Mouse (Mus musculus) kidney, adult 2 months (tissue): ENCODE measurements at regions not wholly inside any gene's neighbourhood (a gene's known extent, or its start where the extent isn't known, plus 50 kb on each side); places are given as distances from the start of the nearest gene placed in this dataset.

ENCODE experiments used
- DNase-seq: peaks from one replicate; pipeline ENCODE4 v3.0.0; 2021
- H3K27ac ChIP-seq: fragments of 200-500 bp; 2 replicates; pipeline ENCODE4 v1.5.1; 2012; ENCODE audit warnings: low read depth, low read length, control low read depth, inconsistent platforms; ENCODE audit not compliant: insufficient read depth
- H3K27me3 ChIP-seq: fragments of 200-500 bp; replicated peaks from 2 replicates; pipeline ENCODE4 v1.6.1; 2012; ENCODE audit warnings: mild to moderate bottlenecking, moderate library complexity, low read length, inconsistent platforms; ENCODE audit not compliant: control insufficient read depth, insufficient read depth
- H3K36me3 ChIP-seq: fragments of 200-500 bp; 2 replicates; pipeline ENCODE4 v1.6.1; 2012; ENCODE audit warnings: mild to moderate bottlenecking, moderate library complexity, low read length, inconsistent platforms; ENCODE audit not compliant: control insufficient read depth, insufficient read depth
- H3K4me1 ChIP-seq: fragments of 200-500 bp; 2 replicates; pipeline ENCODE4 v1.6.1; 2011; ENCODE audit warnings: low read length; ENCODE audit not compliant: control insufficient read depth, insufficient read depth
- H3K4me3 ChIP-seq: fragments of 200-500 bp; 2 replicates; pipeline ENCODE4 v1.5.1; 2011; ENCODE audit warnings: mild to moderate bottlenecking, low read depth, low read length, control low read depth; ENCODE audit not compliant: insufficient read depth
- CTCF ChIP-seq: fragments of 200-500 bp; conservative IDR thresholded peaks from 2 replicates; pipeline ENCODE4 v1.5.1; 2011; ENCODE audit warnings: low read depth, mild to moderate bottlenecking, control low read depth, low read length, moderate library complexity, mixed read lengths; ENCODE audit not compliant: insufficient read depth, insufficient read length
- POLR2A ChIP-seq: fragments of 200-500 bp; IDR thresholded peaks from one replicate; pipeline ENCODE4 v1.6.1; 2011; ENCODE audit warnings: low read depth, low read length, control low read depth
- WGBS: fragments of 180-500 bp; shearing (Covaris S2); methylation state at CpG from one replicate; pipeline ENCODE4 v1.1.7; 2018; 5-methylcytosine and 5-hydroxymethylcytosine counted together

DNA sequence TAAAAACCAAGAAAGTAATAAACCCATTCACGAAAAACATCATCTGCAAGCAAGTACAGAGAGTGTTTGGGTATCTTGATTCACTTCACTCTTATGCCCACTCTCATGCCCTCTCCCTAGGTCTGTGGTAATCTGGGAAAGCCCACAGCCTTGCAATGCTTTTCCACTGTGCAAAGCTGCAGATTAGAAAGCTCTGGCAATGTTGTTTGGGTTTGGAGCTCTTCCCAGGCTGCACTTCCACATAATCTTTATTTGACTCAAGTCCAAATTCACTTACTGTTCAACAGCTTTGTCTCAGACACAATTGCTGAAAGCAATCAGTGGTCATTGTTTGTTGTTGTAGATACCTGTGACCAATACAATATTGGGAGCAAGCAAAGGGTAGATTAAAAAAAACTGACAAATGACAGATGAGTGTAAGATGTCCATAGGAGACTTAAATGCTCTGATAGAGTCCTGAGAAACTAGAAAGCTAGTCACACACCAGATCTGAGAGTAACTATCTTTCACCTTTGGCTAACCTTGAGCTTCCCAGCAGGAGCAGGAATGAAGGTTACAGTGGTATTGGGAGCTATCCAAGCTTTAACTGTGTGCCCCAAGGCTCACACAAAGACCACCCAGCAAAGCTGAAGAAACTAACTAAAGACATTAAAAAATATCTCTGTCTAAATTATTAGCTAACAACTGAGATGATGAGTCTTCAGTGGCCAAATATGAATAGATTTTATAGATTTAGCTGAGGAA is 325.7 kb upstream of the Klf12 start:
- H3K27me3 ChIP-seq: no peaks in the 10 kb centered on the region
- H3K36me3 ChIP-seq: no peaks in the 10 kb centered on the region
- H3K4me3 ChIP-seq: no peak overlapping the region
- no peaks in the 10 kb centered on the region for H3K4me1 ChIP-seq
- WGBS: 95% methylated on average over 1 of the region's 1 CpGs
- TF ChIP-seq CTCF (no peak), POLR2A (no peak)
- DNase-seq: no peak
- H3K27ac ChIP-seq: no peak overlapping the region

DNA sequence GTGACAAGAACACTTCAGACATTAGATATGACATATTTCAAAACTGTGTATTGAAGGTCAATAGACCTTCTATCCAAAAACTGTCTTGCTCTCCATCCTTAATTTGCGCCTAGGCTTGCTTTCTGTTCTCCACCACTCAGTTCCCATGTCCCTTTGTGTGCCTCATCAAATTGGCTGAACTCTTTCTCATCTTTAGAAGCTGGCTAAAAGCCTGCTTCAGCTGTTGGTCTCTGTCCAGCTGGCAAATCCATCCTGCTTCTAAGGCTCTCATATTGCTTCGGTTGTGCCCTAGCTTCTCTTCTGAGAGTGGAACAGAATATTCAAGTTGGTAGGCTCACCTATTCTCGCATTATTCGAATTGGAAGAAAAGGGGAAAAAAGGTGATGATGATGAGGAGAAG is 322.6 kb upstream of the Klf12 start:
- WGBS: 85% methylated on average over 4 of the region's 4 CpGs
- no peak for DNase-seq
- no peaks in the 10 kb centered on the region for H3K4me1 ChIP-seq
- H3K27me3 ChIP-seq: no peaks in the 10 kb centered on the region
- H3K36me3 ChIP-seq: no peaks in the 10 kb centered on the region
- H3K4me3 ChIP-seq: no peak overlapping the region
- no peak overlapping the region for H3K27ac ChIP-seq
- TF ChIP-seq POLR2A (no peak), CTCF (no peak)

DNA sequence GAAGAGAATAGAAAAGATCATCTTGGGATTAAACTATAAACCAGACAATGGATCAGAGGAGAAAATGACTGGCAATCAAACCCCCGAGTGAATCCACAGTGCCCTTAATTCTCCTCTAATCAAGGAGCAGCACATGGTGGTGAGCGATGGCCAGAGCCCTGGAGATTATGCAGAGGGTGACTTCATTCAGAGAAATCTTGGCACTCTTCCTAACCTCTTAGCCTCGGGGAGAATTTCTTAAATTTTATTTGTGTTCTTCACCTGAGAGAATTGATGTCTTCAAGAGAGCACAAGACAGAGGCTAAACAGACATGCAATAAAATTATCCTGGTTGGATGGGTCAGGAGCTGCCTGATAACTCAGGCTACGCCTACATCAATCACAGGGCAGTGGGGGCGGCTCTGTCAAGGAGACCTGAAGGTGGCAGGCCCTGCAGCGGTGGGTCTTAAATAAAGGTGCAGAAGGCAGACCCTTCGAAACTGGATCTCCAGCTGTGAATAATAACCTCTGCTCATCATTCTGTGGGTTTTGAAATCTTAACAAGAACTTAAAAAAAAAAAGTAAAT is 316.5 kb upstream of the Klf12 start:
- no peak overlapping the region for H3K27ac ChIP-seq

DNA sequence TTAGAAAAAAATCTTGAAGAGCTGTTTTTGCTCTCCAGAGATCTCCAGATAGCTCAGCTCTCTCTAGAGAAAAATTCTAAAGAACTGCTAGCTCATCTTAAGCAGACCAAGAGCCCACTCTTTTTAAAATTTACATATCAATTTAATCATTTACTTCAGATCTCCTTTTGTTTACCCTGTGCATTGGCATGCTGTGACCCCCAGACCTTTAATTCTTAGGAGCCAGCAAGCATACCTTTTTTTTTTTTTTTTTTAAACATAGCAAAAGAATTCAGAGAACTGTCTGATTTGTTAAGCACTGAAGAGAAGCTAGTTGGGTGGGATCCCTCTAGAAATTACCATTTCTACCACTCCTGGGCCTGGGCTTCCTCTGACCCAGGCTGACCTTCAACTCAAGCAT is 285.5 kb upstream of the Klf12 start:
- H3K27me3 ChIP-seq: no peaks in the 10 kb centered on the region
- no peak overlapping the region for H3K4me3 ChIP-seq
- no peak for TF ChIP-seq CTCF
- TF ChIP-seq POLR2A: no peak
- no peaks in the 10 kb centered on the region for H3K4me1 ChIP-seq
- H3K36me3 ChIP-seq: no peaks in the 10 kb centered on the region
- H3K27ac ChIP-seq: no peak overlapping the region
- no peak for DNase-seq

More for the DNA sequence above, 316.5 kb upstream of the Klf12 start:
- no peaks in the 10 kb centered on the region for H3K36me3 ChIP-seq
- 35% methylated on average over 7 of the region's 7 CpGs for WGBS
- TF ChIP-seq CTCF (no peak), POLR2A (no peak)
- no peaks in the 10 kb centered on the region for H3K27me3 ChIP-seq
- H3K4me3 ChIP-seq: no peak overlapping the region
- no peak for DNase-seq
- H3K4me1 ChIP-seq: no peaks in the 10 kb centered on the region

DNA sequence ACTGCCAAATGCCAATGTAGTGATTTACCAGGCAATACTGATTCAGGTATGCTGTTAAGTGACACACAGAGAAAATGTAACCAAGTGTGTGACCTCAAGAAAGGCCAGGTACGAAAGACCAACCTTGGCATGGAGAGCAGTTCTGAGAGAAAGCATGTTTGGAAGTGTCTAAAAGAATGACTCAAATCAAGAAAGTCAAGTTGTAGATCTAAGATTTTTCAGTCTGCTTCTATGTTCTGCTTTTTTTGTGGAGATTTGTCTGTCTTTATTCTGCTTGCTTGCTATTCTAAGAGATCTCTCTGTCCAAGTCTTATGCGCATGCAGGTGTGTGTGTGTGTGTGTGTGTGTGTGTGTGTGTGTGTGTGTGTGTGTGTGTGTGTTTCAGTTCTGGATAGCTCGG is 277.4 kb upstream of the Klf12 start:
- H3K27ac ChIP-seq: no peak overlapping the region
- H3K36me3 ChIP-seq: no peaks in the 10 kb centered on the region
- no peak for DNase-seq
- 91% methylated on average over 3 of the region's 3 CpGs for WGBS
- H3K27me3 ChIP-seq: no peaks in the 10 kb centered on the region
- no peak overlapping the region for H3K4me3 ChIP-seq
- no peaks in the 10 kb centered on the region for H3K4me1 ChIP-seq
- no peak for TF ChIP-seq POLR2A
- no peak for TF ChIP-seq CTCF

DNA sequence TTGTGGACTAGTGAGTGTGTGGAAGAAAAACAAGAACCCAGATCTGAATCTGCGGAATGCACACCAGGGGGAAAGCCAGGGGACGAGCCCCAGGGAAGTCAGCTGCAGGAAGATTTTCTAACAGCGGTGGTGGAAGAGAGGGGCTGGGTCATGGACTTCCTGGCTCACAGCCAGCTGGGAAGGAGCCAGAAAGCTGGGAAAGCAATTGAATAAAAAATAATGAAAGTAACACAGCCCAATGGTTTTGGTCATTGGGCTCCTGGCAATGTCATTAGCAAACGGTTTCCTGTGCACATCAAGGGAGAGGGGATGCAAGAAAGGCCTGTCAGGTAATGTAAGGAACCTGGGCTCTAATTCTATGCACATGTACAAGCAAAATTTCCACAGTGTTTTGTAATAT is 273.9 kb upstream of the Klf12 start:
- TF ChIP-seq CTCF (no peak), POLR2A (no peak)
- no peaks in the 10 kb centered on the region for H3K4me1 ChIP-seq
- DNase-seq: peak; percentile 19

DNA sequence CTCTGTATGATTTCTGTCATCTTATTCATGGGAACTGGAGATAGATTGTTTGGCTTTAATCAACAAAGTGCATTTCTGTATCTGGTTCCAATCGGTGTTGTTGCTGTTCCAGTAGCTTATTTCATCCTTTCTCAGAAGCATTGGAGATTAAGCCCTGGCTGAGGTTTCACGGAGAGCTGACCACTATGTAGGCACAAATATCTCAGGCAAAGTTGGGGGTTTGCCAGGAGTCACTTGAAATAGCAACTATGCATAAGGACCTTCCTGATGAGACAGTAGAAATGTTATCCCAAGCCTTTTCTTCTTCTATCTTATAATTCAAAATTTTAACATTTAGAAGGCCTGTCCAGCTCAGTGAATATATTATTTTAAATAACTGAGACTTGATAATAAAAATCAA is 268.0 kb upstream of the Klf12 start:
- no peak overlapping the region for H3K4me3 ChIP-seq
- WGBS: 58% methylated on average over 2 of the region's 2 CpGs
- no peaks in the 10 kb centered on the region for H3K27me3 ChIP-seq
- no peaks in the 10 kb centered on the region for H3K36me3 ChIP-seq
- H3K27ac ChIP-seq: no peak overlapping the region
- no peaks in the 10 kb centered on the region for H3K4me1 ChIP-seq
- TF ChIP-seq POLR2A (no peak), CTCF (no peak)
- DNase-seq: no peak

More for the DNA sequence above, 273.9 kb upstream of the Klf12 start:
- Histone ChIP-seq H3K27me3 (no peaks in the 10 kb centered on the region), H3K4me3 (no peak overlapping the region), H3K36me3 (no peaks in the 10 kb centered on the region), H3K27ac (no peak overlapping the region)
- 8% methylated on average over 4 of the region's 4 CpGs for WGBS
